Mouse (Mus musculus) lung, postnatal 25 days (tissue): ENCODE results near the gene Ssna1.
A peak's percentile ranks its signal among the peaks of the same experiment; 100 is the strongest.

Experiments used
- DNase-seq: peaks from one replicate; pipeline ENCODE4 v3.0.0; 2022; ENCODE audit warnings: low spot score

The Ssna1 gene

DNA sequence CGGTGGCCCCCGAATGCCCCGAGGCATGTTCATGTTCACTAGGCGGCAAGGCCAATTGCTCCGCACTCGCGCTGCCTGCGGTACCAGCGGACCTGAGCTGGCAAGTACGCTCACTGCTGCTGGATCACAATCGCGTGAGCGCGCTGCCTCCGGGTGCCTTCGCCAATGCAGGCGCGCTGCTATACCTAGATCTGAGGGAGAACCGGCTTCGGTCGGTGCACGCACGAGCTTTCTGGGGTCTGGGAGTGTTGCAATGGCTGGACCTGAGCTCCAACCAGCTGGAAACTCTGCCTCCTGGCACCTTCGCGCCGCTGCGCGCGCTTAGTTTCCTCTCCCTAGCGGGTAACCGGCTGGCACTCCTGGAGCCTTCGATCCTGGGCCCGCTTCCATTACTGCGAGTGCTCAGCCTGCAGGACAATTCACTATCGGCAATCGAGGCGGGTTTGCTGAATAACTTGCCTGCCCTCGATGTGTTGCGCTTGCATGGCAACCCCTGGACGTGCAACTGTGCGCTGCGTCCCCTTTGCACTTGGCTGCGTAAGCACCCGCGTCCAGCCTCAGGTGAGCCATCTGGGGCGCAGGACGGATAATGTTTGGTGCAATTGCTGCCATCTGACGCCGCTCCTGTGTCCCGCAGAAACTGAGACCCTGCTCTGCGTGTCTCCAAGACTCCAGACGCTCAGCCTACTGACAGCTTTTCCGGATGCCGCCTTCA is 18.0 kb upstream of the Ssna1 start:
- no peak for DNase-seq

DNA sequence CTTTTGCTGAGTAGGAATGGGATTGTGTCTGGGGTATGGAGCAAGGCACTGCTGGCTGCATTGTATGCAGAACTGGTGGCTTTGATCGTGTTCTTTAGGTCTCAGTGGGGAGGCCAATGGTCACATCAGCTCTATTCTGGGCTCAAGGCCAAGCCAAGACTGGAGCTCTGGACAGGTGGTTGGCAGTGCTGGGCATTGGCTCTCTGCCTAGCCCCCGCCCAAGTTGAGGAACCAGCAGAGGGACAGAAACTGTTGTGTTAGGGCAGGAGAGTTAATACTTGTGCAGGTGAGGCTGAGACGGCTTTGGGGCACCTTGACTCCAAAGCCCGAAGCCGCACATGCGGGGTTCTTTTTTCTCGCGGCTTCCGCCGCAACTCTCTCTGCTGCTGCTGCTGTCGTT is 17.4 kb upstream of the Ssna1 start, which contains the start of gene Lrrc26:
Gene Lrrc26 (plus strand): TSS at position 265 of the 400 bp plus-strand sequence.
- DNase-seq = peak; percentile 64

- no peak for DNase-seq
Measured at GRCm38 (mm10) chr2:25288734-25289345, 16.6 kb upstream of the Ssna1 start.

DNA sequence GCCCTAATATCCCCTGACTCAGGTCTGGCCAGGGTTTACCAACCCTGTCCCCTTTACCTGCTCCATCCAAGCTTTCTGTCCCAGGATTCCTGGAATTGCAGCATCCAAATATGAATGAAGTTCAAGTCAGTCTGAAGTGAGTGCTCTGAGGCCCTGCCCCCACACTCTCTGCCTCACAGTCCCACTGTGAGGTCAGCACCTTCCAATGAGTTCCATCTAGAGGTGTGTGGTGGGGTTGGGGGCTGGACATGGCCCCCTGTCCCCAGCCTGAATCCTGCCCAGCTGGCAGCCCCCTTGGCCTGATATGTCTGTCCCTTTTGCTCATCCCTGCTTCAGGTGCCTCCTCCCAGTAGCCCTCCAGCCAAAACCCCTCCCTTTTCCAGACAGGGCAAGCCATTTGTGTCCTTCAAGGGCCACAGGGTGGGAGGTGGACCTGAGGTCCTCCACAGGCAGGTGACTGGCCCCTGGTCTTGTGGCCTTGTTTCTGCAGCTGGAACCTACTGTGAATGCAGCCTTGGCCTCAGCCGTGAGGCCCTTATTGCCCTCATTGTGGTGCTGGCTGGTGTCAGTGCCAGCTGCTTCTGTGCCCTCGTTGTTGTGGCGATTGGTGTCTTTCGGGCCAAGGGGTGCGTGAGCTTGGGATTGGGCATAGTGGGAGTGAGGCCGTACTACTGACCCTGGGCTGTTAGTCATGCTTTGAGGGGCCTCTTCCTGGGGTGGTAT is 15.8 kb upstream of the Ssna1 start, which contains the start of gene Tmem210:
Gene Tmem210 (plus strand): TSS at position 219 of the 723 bp plus-strand sequence.
- DNase-seq = no peak

DNA sequence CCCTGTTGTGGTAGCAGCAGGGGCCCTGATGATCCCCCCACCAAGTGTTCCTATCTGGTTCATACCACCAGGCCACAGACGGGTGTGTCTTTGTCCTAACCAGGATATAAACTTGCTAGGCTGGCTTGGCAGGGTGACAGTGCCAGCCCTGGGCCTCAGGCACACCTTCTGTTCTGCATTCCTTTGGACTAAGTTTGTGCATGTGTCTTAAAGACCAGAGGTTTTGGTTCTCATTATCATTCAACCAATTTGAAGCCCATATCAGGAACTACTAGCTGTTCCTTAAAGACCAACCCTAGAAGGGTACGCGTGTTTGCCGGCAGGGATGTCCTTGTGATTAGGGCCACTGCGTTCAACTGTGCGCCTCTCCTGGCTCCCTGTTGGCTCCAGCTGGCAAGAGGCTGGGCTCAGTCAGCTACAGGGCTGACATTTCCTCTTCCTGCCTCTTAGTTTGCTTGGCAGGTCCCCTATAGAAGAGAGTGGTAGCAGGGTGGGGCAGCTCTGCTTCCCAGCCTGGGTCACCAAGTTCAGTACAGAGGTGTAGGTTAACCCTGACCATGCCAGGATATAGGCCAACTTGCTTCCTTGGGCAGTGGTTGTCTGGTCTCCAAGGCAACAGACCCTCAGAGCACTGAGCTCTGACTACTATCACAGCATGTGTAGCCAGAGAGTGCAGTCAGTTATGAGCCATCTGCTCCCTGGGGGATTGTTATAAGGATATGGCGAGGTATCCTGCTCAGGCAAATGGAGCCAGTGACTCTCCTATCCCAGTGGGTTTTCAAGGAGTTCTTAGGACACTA is 14.8 kb upstream of the Ssna1 start:
- DNase-seq = peak; percentile 76

DNA sequence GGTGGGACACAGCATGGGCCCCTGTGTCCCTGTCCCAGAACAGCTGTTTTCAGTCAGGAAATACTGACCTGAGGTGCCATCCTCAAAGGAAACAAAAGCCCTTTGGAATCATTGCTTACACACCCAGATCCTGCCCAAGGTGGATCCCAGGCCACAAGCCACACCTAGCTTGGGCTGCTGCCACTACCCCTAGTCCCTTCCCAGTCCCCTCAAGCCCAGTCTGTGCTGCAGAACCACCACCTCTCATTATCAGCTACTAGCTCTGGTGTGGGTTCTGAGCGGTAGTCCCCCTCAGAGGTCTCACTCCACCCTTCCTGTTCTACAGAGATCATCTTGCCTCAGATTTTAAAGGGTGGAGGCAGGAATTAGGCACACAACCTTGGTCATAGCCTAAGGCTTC is 14.1 kb upstream of the Ssna1 start:
- no peak for DNase-seq

DNA sequence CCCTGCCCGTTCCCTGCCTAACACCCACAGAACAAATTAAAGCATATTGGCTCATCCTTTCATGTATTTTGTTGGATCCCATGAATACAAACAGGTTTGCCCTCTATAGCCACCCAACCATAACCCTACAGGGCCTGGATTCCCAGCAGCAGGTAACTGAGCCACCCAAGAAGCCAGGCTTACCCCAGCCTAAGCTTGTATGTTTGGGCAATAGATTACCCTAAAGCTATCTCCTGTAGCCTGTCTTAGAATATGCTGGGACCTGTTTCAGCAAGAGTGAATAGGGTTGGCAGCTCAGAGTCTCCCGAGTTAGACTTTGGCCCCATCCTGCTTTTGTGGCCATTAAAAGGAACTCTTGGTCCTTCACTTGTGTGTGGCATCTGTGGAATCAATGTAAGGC is 13.3 kb upstream of the Ssna1 start:
- DNase-seq = no peak

GRCm38 (mm10) chr2:25278928-25279882 is 7.0 kb upstream of the Ssna1 start:
- peak; percentile 88 for DNase-seq

GRCm38 (mm10) chr2:25273010-25273409 is 772 bp upstream of the Ssna1 start:
- no peak for DNase-seq

DNA sequence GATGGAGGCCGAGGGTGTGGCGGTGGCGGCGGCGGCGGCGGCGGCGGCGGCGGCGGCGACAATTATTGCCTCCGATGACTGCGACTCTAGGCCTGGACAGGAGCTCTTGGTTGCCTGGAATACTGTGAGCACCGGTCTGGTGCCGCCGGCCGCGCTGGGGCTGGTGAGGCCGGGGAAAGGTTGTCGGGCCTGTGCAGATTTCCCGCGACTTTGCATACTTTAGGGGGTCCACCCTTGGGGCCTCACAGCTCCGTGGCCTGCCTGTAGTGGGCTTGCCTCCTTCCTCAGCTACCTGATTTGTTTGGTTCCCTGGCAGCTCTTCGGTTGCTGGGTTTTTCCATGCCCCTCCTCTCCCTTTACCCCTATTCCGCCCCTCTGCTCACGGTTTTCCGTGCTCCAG is 277 bp upstream of the Ssna1 start:
- no peak for DNase-seq

- no peak for DNase-seq
Measured at GRCm38 (mm10) chr2:25267746-25268309, 4.4 kb downstream of the Ssna1 start.

DNA sequence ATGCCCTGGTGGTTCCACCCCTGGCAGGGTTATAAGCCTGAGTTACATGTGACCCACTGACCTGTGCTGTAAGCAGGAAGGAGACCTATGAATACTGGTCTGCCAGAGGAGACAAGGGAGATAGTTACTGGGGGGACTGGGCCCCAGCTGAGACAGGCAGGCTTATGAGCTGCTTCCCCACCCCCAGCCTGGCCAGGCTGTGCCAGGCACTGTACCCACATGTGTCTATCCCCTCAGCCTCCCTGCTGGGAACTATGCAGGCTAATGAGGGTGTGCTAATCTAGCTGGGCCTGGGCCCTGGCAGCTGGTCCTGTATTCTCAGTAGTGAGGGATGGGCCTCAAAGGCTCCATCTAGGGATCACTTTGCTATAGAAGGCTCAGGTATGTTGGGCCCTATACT is 5.0 kb downstream of the Ssna1 start:
- DNase-seq = no peak

DNA sequence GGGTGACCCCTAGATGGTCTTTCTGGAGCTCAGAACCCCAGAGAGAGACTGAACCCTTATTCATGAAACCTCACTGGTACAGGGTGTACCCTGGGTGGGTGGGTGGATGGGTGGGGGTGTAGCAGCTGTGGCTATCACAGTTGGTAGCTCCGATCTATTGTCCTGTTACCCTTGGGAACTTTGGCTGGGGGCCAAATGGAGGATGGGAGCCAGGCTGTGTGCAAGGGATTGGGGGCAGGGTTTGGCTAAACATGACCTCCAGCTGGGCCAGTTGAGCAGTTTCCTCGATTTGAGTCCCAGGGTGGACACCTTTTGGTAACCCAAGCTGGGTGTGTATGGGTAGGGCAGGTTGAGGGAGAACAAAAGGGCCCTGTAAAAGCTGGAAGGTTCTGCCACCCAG is 5.5 kb downstream of the Ssna1 start:
- DNase-seq = no peak

DNA sequence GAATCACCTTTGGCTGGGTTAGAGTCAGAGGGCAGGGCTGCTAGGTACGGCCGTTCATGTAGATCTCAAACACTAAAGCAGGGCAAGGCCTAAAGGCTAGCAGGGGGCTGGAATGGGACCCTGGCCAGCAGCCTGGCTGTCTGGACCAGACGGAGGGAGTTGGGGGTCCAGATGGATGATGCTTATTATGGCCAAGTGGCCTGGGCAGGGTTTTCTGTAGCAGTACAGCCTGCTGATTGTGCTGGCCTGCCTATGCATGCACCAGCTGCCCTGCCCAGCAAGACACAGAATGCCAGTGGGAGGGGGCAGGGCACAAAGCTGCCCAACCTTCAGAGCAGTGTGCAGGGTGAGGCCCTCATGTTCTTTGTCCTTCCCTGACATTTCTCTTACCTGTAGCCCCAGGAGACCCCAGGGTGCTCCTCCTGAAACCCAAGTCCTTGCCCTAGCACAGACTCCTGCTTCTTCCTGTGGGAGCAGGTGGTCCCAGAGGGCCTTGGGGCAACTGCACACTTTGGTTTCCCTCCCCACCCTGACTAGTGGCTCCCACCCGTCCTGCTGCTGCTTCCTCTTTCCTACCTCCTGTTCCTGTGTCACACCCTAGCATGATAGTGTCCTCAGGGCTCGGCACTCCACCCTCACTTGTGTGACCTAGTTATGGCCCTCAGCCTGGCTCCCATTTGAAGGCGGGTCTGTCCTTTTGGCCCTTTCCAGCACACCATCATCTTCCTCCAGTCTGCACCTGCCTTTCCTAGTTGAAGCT is 6.2 kb downstream of the Ssna1 start:
- no peak for DNase-seq

DNA sequence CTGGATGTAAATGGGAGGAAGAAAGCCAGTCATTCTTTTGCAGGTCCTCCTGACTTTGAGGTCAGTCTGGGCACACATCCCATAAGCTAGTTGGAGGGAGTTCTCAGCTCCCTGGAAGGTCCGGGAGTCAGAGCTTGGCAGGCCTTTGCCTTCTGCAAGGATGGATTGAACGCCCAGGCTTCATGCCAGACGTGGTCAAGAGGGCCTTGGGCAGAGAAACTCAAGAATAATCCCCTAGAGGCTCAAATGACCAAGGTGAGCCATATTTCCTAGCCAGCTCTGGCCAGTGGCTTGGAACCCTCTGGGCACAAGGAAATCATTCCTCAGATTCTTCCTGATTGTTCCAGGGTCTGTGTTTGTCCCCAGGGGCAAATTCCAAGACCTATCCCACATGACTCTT is 7.4 kb downstream of the Ssna1 start:
- DNase-seq = no peak

DNA sequence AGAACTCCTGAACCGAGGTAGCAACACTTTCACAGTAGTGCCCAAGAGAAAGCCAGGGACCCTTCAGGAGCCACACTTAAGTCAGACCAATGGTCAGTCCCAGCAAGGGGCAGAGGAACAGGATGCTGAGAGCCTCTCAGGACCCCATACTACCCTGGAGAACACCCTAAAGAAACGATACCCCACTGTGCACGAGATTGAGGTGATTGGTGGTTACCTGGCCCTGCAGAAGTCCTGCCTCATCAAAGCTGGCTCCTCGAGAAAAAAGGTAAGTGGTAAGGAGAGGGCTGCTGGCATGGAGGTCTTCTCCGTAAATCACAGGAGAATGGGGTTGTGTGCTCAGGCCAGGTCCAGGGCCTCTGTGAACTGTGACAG is 8.0 kb downstream of the Ssna1 start:
- no peak for DNase-seq

GRCm38 (mm10) chr2:25263623-25264285 is 8.5 kb downstream of the Ssna1 start:
- no peak for DNase-seq

DNA sequence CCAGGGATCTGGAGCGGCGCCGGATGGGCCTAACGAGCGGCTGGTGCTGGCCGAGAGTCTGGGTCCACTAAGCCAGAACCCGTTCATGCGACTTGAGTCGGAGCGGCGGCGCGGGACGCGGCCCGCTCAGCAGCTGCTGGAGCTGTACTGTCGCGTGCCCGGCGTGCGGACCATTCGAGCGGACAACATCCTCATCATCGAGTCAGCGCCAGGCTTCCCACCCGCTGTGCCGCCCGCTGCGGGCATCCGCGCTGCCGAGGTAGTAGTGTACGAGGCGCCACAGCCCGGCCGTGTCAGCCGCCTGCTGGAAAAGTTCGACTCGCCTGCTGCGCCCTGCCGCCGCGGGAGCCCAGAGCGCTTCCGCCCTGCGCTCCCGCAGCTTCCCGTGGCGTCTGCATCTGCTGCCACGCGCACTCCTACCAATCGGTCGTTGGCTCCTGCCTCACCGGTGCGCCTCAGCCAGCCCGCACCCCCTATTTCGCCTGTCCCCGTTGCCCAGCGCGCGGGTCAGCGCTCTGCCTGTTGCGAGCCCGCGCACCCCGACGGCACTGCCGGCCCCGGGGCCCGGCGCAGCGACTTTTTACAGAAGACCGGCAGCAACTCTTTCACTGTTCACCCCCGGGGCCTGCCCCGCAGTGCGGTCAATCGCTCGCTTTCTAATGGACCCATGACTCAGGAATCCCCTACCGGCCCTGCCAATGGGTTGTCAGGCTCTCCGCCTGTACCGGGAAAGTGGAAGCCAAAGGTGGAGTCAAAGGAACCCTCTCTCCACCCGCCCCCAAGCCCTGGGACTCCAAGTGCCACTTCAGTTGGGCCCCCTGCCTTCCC is 9.2 kb downstream of the Ssna1 start:
- no peak for DNase-seq
